Mouse (Mus musculus): ENCODE measurements at regions not wholly inside any gene's neighbourhood (a gene's known extent, or its start where the extent isn't known, plus 50 kb on each side); places are given as distances from the start of the nearest gene placed in this dataset.

- no peak for DNase-seq (ENCODE audit: extremely low spot score in 1 of 2, low spot score in 1 of 2)
These were observed 268.5 kb downstream of the Olfr1505 start for GRCm38 (mm10) chr19:14181661-14182415.

DNA sequence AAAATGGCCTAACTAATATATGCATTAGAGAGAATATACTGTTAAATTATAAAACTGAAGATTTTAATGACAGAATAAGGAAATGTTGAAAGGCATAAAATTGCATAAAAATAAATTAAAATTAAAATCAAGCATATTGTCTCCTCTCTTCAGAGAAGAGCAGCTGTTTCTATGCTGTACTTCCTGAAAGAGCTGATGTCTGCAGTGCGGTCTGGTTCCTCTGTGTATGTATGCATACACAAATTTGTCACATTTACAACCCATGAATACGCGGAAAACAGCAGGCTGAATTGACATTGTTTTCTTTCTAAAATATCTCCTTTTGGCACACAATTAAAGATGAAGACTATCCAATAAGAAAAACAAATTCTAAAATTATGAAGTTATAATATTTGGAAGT lies 278.5 kb downstream of the Olfr1505 start:
- DNase-seq (ENCODE audit: extremely low spot score in 1 of 2, low spot score in 1 of 2): no peak

DNA sequence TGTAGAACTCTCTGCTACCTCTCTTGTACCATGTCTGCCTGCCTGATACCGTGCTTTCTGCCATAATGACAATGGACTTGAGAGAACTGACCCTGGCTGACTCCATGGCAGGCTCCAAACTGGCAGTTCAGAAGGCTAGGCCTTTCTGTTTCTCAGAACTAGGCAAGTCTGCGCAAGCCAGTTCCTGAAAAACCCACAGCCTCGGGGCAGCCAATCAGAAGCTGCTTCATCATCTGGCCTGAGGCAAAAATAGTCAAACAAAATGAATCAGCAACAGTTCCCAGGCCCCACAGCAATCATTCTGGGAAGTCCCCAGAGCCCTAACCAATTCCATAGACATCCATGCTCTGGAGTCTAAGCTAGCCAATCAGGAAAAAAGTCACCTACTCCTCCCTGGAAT lies 284.5 kb downstream of the Olfr1505 start:
- no peak for DNase-seq (ENCODE audit: extremely low spot score in 1 of 2, low spot score in 1 of 2)

- DNase-seq (ENCODE audit: extremely low spot score in 1 of 2, low spot score in 1 of 2): no peak
These were observed 307.2 kb downstream of the Olfr1505 start for GRCm38 (mm10) chr19:14220507-14220909.

DNA sequence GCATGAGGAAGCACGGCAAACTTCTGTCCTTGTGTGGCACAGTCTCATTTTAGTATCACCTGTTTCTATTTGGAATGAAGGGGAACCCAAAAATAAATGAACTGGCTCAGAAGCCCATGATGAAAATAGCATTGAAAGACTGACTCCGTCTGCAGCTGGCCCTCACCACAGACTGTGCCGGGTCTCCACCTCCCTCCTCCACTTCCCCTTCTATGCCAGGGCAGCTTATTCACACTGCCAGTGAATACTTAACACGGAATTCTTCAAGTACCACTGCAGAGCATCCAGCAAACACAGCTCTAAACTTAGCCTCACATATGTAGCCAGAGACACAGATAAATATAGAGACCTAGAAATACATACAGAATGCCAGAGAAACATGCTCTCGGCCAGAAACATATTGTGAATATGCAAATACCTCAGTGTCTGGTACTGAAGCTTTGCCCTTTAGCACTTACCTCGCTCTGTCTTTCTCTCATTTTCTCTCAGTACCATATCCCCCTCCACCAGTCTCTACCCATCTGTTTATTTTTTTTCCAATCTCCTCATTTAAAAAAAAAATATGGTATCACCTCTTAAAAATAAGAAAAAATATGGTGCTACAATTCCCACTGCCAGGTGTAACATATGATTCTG lies 311.8 kb downstream of the Olfr1505 start:
- DNase-seq (ENCODE audit: extremely low spot score in 1 of 2, low spot score in 1 of 2): peak; percentile 58 to 59

DNA sequence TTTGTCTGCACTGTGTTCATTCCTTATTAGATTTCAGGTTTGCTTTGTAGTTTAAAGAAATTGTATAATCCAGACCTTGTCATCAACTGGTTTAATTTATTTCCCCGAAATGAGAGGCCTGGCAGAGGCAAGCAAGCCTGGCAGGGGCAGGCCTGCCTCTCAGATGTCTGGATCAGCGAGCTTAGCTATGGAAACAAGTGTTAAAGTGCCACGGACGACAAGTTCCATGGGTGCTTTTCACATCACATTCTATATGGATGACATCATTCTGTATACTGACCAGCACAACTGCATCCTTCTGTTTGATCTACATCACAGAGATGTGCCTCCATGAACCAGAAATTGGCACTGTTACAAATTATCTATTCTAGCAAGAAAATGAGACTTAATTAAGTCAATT lies 312.5 kb downstream of the Olfr1505 start:
- DNase-seq (ENCODE audit: extremely low spot score in 1 of 2, low spot score in 1 of 2): no peak

DNA sequence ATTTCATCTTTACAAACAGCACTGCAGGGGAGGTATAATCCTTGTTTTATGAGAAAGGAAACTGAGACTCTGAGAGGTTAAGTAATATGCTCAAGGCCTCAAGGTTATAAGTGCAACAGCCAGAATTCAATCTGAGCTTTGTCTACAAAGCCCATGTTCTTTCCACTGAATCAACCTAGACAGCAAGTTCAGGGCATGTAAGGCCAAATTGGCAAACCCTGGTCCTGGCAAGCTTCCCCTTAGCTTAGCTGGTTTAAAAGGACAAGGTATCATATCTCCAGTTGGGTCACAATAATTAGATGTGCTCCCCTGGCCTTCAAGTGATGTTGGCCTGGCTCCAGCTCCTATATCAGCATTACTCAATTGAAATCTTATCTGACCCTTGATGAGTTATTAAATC lies 313.2 kb downstream of the Olfr1505 start:
- DNase-seq (ENCODE audit: extremely low spot score in 1 of 2, low spot score in 1 of 2): no peak

DNA sequence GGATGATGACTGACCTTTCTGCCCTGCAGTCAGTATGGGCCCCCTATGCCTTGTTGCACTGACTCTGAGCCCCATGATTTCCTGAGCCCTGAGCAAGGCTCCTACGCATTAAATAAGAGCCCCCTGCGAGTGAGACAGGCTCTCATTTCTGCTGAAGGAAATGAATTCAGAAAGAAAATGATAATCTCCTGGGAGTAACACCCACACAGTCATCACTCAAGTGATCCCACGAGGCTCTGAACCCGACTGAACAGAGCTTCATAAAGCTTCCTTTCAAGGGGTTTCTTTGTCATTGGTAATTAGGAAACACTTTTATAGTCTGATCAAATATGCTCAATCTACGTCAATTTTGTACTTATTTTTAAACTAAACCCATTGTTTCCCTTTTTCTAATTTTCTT lies 330.2 kb downstream of the Olfr1505 start:
- no peak for DNase-seq (ENCODE audit: extremely low spot score in 1 of 2, low spot score in 1 of 2)

DNA sequence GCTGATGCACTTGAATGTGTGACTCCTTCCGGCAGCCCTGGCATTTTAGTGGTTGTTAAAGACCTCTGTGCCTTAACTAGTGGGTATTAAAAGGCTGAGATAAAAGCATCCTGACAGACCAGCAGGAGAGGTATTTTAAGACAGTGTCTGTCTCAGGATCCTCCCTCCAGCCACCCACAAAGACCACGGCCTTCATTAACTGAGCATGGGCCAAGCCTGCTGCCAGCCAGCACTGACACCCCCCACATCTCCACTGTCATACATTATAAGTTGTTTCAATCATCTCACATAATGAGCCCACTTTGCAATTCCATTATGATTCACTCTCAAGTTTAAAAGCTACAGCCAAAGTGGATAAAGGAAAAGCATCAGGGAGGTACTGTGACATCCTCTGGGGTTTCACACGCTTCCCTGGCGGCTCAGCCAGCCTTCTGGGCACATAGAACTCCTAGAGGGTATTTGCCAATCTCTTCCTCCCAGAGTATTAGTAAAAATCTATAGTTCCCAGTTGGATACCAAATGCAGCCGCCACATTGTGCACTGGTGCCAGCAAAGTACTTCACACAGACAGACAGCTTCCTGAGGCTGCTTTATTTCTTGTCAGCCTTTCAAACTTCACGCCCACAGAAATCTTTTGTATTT lies 333.8 kb downstream of the Olfr1505 start:
- DNase-seq (ENCODE audit: extremely low spot score in 1 of 2, low spot score in 1 of 2): no peak

DNA sequence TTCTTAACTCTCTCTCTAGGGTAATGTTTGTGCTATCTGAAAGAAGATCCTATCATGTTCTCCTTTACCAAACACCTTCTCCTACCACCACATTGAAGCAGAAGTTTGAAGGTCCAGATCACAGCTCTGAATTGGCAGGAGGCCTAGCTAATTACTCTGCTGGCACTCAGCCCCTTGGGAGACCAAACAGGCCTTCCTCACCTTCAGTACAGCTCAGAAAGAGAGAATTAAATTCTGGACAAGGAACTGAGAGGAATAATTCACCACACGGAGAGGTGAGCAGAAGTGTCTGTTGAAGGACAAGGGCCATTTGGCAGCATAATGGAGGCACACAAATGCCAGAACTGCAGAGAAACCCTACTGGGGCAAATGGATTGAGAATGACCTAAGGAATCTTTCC lies 334.6 kb downstream of the Olfr1505 start:
- no peak for DNase-seq (ENCODE audit: extremely low spot score in 1 of 2, low spot score in 1 of 2)

DNA sequence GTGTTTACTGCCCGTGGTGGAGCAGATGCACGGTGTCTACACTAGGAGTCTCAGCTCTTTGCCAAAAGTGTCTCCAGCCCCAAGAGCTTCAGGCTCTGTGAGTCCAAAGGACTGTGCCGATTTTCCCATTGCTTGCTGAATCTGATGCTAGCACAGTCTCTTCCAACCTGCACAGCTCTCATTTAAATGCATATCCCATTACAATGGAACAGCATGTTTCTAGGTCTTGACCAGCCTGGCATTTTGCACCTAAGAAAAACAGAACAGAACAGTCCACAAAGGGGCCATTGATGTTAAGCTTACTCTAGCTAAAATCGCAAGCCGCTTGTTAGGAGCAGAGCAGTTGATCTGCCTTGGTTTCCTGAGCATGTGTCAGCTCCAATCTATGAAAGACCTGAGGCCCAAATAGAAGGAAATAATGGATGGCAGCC lies 339.2 kb downstream of the Tle4 start:
- DNase-seq (ENCODE audit: extremely low spot score in 1 of 2, low spot score in 1 of 2): no peak

- no peak for DNase-seq (ENCODE audit: extremely low spot score in 1 of 2, low spot score in 1 of 2)
These were observed 338.6 kb downstream of the Tle4 start for GRCm38 (mm10) chr19:14259223-14259622.

DNA sequence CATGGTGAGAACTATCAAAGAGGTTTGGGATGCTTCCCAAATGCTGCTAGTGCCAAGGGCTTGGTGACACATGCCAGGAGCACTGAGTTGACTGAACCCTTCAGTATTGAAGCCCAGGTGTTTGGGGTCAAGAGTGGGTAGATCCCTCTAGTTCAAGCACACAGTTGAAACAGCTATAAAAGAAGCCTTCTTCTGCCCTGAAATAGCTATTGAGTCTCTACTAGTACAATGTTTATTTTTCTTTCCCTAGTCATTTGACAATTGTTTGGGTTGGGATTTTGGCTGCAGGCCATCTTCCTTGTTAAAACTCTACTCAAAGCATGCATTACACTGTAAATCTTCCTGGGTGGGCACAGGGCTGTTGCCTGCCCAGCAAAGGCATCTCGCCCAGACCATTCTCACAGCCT lies 308.5 kb downstream of the Tle4 start:
- DNase-seq (ENCODE audit: extremely low spot score in 1 of 2, low spot score in 1 of 2): peak in 1 of 2 experiments; percentile 16

DNA sequence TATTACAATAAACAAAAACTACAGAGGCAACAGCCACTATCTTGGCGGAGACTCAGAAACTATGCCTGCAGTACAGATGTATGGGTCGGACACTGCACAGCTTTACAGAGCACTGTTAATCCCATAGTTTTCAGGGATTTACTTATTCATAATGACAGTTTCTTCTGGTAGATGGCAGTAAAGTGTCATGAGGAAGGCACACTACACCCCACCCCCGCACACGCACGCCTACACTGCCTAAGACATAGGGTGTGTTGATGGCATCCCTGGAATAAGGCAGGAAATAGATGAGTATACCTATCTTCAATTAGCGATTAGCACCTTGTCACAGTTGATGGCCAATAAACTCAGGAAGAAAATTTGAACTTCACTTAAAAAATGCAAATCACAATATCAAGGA lies 306.9 kb downstream of the Tle4 start:
- peak in 1 of 2 experiments; percentile 13 for DNase-seq (ENCODE audit: extremely low spot score in 1 of 2, low spot score in 1 of 2)

DNA sequence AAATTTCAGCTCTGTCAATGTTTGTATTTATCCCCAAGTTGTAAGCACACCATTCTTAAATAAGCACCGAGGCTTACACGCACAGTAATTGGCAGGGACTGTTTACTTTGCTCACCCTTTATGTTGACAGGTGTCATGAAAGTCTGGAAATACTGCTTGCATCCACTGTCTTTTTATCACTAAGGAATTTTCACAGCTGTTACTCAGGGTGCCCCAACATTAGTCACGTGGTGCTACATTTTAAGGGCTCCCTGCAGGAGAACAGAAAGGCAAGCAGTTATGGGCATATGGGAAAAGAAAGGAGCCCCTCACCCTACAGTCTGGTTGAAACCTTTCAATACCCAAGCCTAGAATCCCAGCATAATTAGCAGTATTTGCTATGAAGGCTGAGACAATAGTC lies 304.7 kb downstream of the Tle4 start:
- DNase-seq (ENCODE audit: extremely low spot score in 1 of 2, low spot score in 1 of 2): no peak

DNA sequence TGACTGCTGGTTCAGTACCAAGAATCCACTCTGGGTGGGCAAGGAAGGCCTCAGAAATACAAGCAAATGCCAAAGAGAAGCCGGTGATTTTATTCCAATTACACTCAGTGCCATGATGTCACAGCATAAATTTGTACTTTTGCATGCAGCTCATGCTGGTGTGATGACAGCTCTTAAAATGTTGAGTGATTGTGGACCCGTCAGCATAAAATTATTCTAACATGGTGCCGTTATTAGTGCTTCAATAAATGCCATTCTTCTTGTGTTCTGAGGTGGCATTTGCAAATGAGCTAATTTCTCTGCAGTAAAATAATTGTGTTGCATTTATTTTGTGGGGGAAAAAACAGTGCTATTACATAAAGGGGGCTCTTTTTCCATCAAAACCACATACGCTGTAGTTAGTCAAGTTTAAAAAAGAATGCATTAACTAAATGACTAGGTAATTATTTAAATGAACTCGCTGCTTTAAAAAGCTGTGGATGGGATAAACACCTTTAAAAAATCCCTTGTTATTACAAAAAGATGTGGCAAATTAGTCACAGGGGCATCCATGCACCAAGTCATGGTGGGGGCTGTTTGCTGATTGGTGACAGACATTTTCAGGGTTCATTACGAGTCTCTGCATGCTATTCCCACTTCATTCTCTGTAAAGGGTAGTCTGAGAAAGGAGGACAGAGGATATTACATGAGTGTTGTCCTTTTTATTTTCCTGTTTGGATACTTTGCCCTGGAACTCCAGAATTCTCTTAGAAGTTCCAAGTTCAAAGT lies 296.5 kb downstream of the Tle4 start:
- DNase-seq (ENCODE audit: extremely low spot score in 1 of 2, low spot score in 1 of 2): no peak

- DNase-seq (ENCODE audit: extremely low spot score in 1 of 2, low spot score in 1 of 2): peak in 1 of 2 experiments; percentile 7
These were observed 283.6 kb downstream of the Tle4 start for GRCm38 (mm10) chr19:14314301-14314700.

DNA sequence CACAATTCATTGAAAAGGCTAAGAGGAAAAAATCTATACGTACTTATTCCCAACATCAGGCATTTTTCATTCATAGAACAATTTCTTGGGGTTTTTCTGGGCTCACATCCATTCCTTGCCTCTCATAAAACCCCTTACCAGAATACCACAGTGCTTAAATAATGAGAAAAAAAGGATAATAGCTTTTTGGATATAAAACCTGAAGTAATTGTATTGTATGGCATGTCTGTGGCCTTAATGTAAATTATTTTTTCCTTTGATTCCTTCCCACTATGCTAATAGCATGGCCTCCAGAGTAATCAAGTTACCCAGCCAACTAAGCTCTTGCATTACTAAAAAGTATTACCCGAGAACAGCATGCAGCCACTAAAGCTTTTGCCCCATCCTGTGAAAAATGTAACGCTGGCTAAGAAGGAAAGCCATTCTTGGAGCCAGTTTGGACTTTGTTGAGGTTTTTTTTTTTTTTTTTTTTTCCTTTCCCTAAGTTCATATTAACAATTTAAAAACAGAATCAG lies 278.1 kb downstream of the Tle4 start:
- no peak for DNase-seq (ENCODE audit: extremely low spot score in 1 of 2, low spot score in 1 of 2)

GRCm38 (mm10) chr19:14325353-14326052 lies 272.3 kb downstream of the Tle4 start:
- no peak for DNase-seq (ENCODE audit: extremely low spot score in 1 of 2, low spot score in 1 of 2)
